Mouse (Mus musculus): ENCODE measurements around the gene Gfer. TPM values are rescaled to one million over a fixed set of nuclear protein-coding genes. Genes with fewer than 3 reads are reported as not detected.
"Not testable (repeated sequence)": the region's sequence is repeated elsewhere in the genome, so short reads cannot be mapped to it uniquely, and the experiment has no call there.

Gfer gene
- polyA plus RNA-seq, 1 experiment from 2014 or later: 47.4 TPM

- Histone ChIP-seq H3K9ac (peak overlapping the region; percentile 80), H3K4me2 (peak overlapping the region; percentile 81), H3K4me3 (peak overlapping the region; percentile 91), H3K36me3 (peaks cover 20% of the 10 kb centered on the region), H3K4me1 (peaks cover 36% of the 10 kb centered on the region)
- H3K27ac ChIP-seq; ATAC-seq (ENCODE audit: borderline replicate concordance, extremely low read depth, low FRiP score, low TSS enrichment); H3K9me3 ChIP-seq; H3K27me3 ChIP-seq: not testable (repeated sequence)
- WGBS: 41% methylated on average over 7 of the region's 7 CpGs
These were observed 25.5 kb upstream of the Gfer start for GRCm38 (mm10) chr17:24721383-24721955.

- WGBS: under 1% methylated on average over 11 of the region's 11 CpGs
- Histone ChIP-seq H3K4me3 (peak overlapping the region; percentile 91), H3K36me3 (peaks cover 23% of the 10 kb centered on the region), H3K4me1 (peaks cover 36% of the 10 kb centered on the region), H3K4me2 (peak overlapping the region; percentile 81), H3K9ac (peak overlapping the region; percentile 80), H3K27ac (peak overlapping the region; percentile 84)
- not testable (repeated sequence) for ATAC-seq (ENCODE audit: borderline replicate concordance, extremely low read depth, low FRiP score, low TSS enrichment); H3K9me3 ChIP-seq; H3K27me3 ChIP-seq
These were observed 24.7 kb upstream of the Gfer start for GRCm38 (mm10) chr17:24720616-24721015.

GRCm38 (mm10) chr17:24719494-24720222, 23.7 kb upstream of the Gfer start:
- Histone ChIP-seq H3K9me3 (no peaks in the 10 kb centered on the region), H3K4me3 (peak overlapping the region; percentile 91), H3K4me1 (peaks cover 36% of the 10 kb centered on the region), H3K9ac (peak overlapping the region; percentile 97), H3K27ac (peak overlapping the region; percentile 84), H3K4me2 (peak overlapping the region; percentile 81), H3K27me3 (no peaks in the 10 kb centered on the region), H3K36me3 (peaks cover 29% of the 10 kb centered on the region)
- under 1% methylated on average over 61 of the region's 61 CpGs for WGBS
- ATAC-seq (ENCODE audit: borderline replicate concordance, extremely low read depth, low FRiP score, low TSS enrichment): peak; percentile 97

- ATAC-seq (ENCODE audit: borderline replicate concordance, extremely low read depth, low FRiP score, low TSS enrichment); H3K27me3 ChIP-seq; H3K27ac ChIP-seq; H3K9me3 ChIP-seq: not testable (repeated sequence)
- peak overlapping the region; percentile 91 for H3K4me3 ChIP-seq
- peak overlapping the region; percentile 62 for H3K4me2 ChIP-seq
- 54% methylated on average over 5 of the region's 5 CpGs for WGBS
- H3K9ac ChIP-seq: peak overlapping the region; percentile 97
- H3K36me3 ChIP-seq: peaks cover 29% of the 10 kb centered on the region
- peaks cover 33% of the 10 kb centered on the region for H3K4me1 ChIP-seq
These were observed 23.0 kb upstream of the Gfer start for GRCm38 (mm10) chr17:24718938-24719337.

- peak within 1 kb of the TSS; percentile 97 for H3K9ac ChIP-seq
- peaks cover 26% of the 10 kb centered on the region for H3K4me1 ChIP-seq
- peak within 1 kb of the TSS; percentile 62 for H3K4me2 ChIP-seq
- H3K27ac ChIP-seq: no peak within 1 kb of the TSS
- no peaks in the 10 kb centered on the region for H3K9me3 ChIP-seq
- peaks cover 29% of the 10 kb centered on the region for H3K36me3 ChIP-seq
- H3K4me3 ChIP-seq: peak within 1 kb of the TSS; percentile 91
- H3K27me3 ChIP-seq: no peaks in the 10 kb centered on the region
- ATAC-seq (ENCODE audit: borderline replicate concordance, extremely low read depth, low FRiP score, low TSS enrichment): no peak
- WGBS: 85% methylated on average over 4 of the region's 4 CpGs
These were observed 22.0 kb upstream of the Gfer start, which contains the start of the genes Rnf151 and Rps2 for GRCm38 (mm10) chr17:24717943-24718342. Gene Rnf151 (minus strand): TSS chr17:24718063. Gene Rps2 (plus strand): TSS chr17:24718116.

- no peaks in the 10 kb centered on the region for H3K27me3 ChIP-seq
- peaks cover 9% of the 10 kb centered on the region for H3K4me1 ChIP-seq
- 94% methylated on average over 15 of the region's 15 CpGs for WGBS
- no peaks in the 10 kb centered on the region for H3K9me3 ChIP-seq
- no peak overlapping the region for H3K4me3 ChIP-seq
- H3K36me3 ChIP-seq: peaks cover 14% of the 10 kb centered on the region
- H3K4me2 ChIP-seq: no peak overlapping the region
- no peak overlapping the region for H3K9ac ChIP-seq
- no peak overlapping the region for H3K27ac ChIP-seq
- ATAC-seq (ENCODE audit: borderline replicate concordance, extremely low read depth, low FRiP score, low TSS enrichment): no peak
These were observed 20.3 kb upstream of the Gfer start for GRCm38 (mm10) chr17:24716166-24716682.

GRCm38 (mm10) chr17:24715556-24715955, 19.6 kb upstream of the Gfer start:
- Histone ChIP-seq H3K4me2 (no peak overlapping the region), H3K27me3 (no peaks in the 10 kb centered on the region), H3K9ac (no peak overlapping the region), H3K9me3 (no peaks in the 10 kb centered on the region), H3K4me3 (no peak overlapping the region), H3K4me1 (peaks cover 8% of the 10 kb centered on the region), H3K36me3 (peaks cover 13% of the 10 kb centered on the region; the same call in 1 of the 2 replicates), H3K27ac (no peak overlapping the region)
- ATAC-seq (ENCODE audit: borderline replicate concordance, extremely low read depth, low FRiP score, low TSS enrichment): no peak
- 79% methylated on average over 6 of the region's 6 CpGs for WGBS

- Histone ChIP-seq H3K4me3 (peak overlapping the region; percentile 90), H3K27me3 (no peaks in the 10 kb centered on the region), H3K9me3 (no peaks in the 10 kb centered on the region), H3K4me1 (peaks cover 17% of the 10 kb centered on the region), H3K36me3 (peaks cover 16% of the 10 kb centered on the region), H3K4me2 (peak overlapping the region; percentile 74; the same call in 1 of the 2 replicates), H3K9ac (no peak overlapping the region), H3K27ac (no peak overlapping the region)
- no peak for ATAC-seq (ENCODE audit: borderline replicate concordance, extremely low read depth, low FRiP score, low TSS enrichment)
- WGBS: 30% methylated on average over 2 of the region's 2 CpGs
These were observed 12.7 kb upstream of the Gfer start for GRCm38 (mm10) chr17:24708646-24709045.

- Histone ChIP-seq H3K36me3 (peaks cover 19% of the 10 kb centered on the region), H3K9me3 (no peaks in the 10 kb centered on the region), H3K9ac (peak overlapping the region; percentile 80), H3K4me3 (peak overlapping the region; percentile 90), H3K27ac (peak overlapping the region; percentile 81), H3K4me1 (peaks cover 17% of the 10 kb centered on the region), H3K4me2 (peak overlapping the region; percentile 74), H3K27me3 (no peaks in the 10 kb centered on the region)
- peak; percentile 55; the same call in 1 of the 2 replicates for ATAC-seq (ENCODE audit: borderline replicate concordance, extremely low read depth, low FRiP score, low TSS enrichment)
- WGBS: 3% methylated on average over 24 of the region's 24 CpGs
These were observed 12.0 kb upstream of the Gfer start for GRCm38 (mm10) chr17:24707801-24708425.

GRCm38 (mm10) chr17:24706982-24707800, 11.2 kb upstream of the Gfer start, which contains the start of gene Tbl3:
Gene Tbl3 (minus strand): TSS chr17:24707660.
- peaks cover 26% of the 10 kb centered on the region for H3K36me3 ChIP-seq
- peak within 1 kb of the TSS; percentile 90 for H3K4me3 ChIP-seq
- peak within 1 kb of the TSS; percentile 81 for H3K27ac ChIP-seq
- peaks cover 17% of the 10 kb centered on the region for H3K4me1 ChIP-seq
- no peaks in the 10 kb centered on the region for H3K9me3 ChIP-seq
- H3K27me3 ChIP-seq: no peaks in the 10 kb centered on the region
- WGBS: 3% methylated on average over 32 of the region's 32 CpGs
- peak within 1 kb of the TSS; percentile 74 for H3K4me2 ChIP-seq
- peak within 1 kb of the TSS; percentile 80 for H3K9ac ChIP-seq
- ATAC-seq (ENCODE audit: borderline replicate concordance, extremely low read depth, low FRiP score, low TSS enrichment): peak; percentile 81

GRCm38 (mm10) chr17:24705821-24706220, 9.9 kb upstream of the Gfer start:
- no peak for ATAC-seq (ENCODE audit: borderline replicate concordance, extremely low read depth, low FRiP score, low TSS enrichment)
- Histone ChIP-seq H3K27ac (no peak overlapping the region), H3K4me2 (no peak overlapping the region), H3K9me3 (no peaks in the 10 kb centered on the region), H3K9ac (no peak overlapping the region), H3K36me3 (peaks cover 40% of the 10 kb centered on the region), H3K27me3 (no peaks in the 10 kb centered on the region), H3K4me3 (no peak overlapping the region; the same call in 1 of the 2 replicates), H3K4me1 (peaks cover 17% of the 10 kb centered on the region)
- 93% methylated on average over 3 of the region's 3 CpGs for WGBS

Measured in lung, embryonic 15.5 days (tissue).